Mouse (Mus musculus) cerebellum, adult 2 months (tissue): ENCODE results near the gene Rcc1l. TPM values are rescaled to one million over a fixed set of nuclear protein-coding genes. Genes with fewer than 3 reads are reported as not detected.

ENCODE experiments used
- DNase-seq, 2 experiments: peaks; one replicate each; pipeline ENCODE4 v3.0.0; 2021
- H3K27ac ChIP-seq: fragments of 200-500 bp; 2 replicates; pipeline ENCODE4 v1.5.1; 2012; ENCODE audit warnings: low read length, control low read depth, inconsistent platforms; ENCODE audit not compliant: insufficient read depth
- H3K27me3 ChIP-seq: fragments of 200-500 bp; 2 replicates; pipeline ENCODE4 v1.6.1; 2012; ENCODE audit warnings: inconsistent platforms, mild to moderate bottlenecking, low read length, moderate library complexity; ENCODE audit not compliant: control insufficient read depth, insufficient read depth
- H3K4me1 ChIP-seq: fragments of 200-500 bp; 2 replicates; pipeline ENCODE4 v1.6.1; 2011; ENCODE audit warnings: low read length; ENCODE audit not compliant: control insufficient read depth, insufficient read depth
- H3K4me3 ChIP-seq: fragments of 200-500 bp; replicated peaks from 2 replicates; pipeline ENCODE3; 2011; ENCODE audit warnings: mild to moderate bottlenecking, low read depth, low read length, control low read depth; ENCODE audit not compliant: insufficient read depth
- CTCF ChIP-seq: fragments of 200-500 bp; IDR thresholded peaks from 2 replicates; pipeline ENCODE4 v1.5.1; 2011; ENCODE audit warnings: low read depth, mild to moderate bottlenecking, control low read depth, low read length, moderate library complexity, borderline replicate concordance; ENCODE audit not compliant: insufficient read depth
- POLR2A ChIP-seq: fragments of 200-500 bp; IDR thresholded peaks from 2 replicates; pipeline ENCODE4 v1.6.1; 2011; ENCODE audit warnings: low read length, control low read depth, borderline replicate concordance; ENCODE audit not compliant: insufficient read depth
- WGBS: fragments of 180-500 bp; shearing (Covaris S2); methylation state at CpG from one replicate; pipeline ENCODE4 v1.1.7; 2018; 5-methylcytosine and 5-hydroxymethylcytosine counted together
- polyA plus RNA-seq: library from polyadenylated mRNA; depleted of rRNA; stranded (reverse); fragments of >200 nt; gene quantifications from 2 replicates; pipeline ENCODE4 v1.2.3, GENCODE M21; 2012

The Rcc1l gene
- polyA plus RNA-seq, 1 experiment: 15.7 TPM

DNA sequence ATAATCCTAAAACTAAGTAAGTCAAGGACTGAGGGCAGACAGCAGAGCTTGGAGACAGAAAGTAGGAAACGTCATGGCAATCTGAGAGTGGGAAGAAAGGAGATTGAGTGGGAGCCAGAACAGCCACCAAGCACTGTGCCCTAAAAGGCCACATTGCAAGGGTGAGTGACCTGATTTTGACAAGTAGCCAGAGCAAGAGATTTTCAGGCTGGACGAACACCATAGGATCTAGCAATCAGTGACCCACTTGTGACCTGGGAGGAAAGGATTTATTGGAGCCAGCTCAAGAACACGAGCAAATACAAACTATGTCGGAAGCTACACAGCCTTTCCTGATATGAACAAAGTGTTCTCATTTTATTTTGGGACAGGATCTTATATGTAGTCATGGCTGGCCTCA, 6.2 kb upstream of the Rcc1l start:
- TF ChIP-seq CTCF: no peak
- no peak for TF ChIP-seq POLR2A
- no peaks in the 10 kb centered on the region for H3K27me3 ChIP-seq
- peak in 1 of 2 experiments; percentile 22 for DNase-seq
- H3K4me1 ChIP-seq: peaks cover 11% of the 10 kb centered on the region; the same call in 1 of the 2 replicates
- H3K4me3 ChIP-seq: no peak overlapping the region
- 27% methylated on average over 4 of the region's 4 CpGs for WGBS
- 0 out of 2 replicates have a peak overlapping the region, but pooled peaks have one; percentile 16 for H3K27ac ChIP-seq

GRCm38 (mm10) chr5:134182172-134182571, 5.6 kb upstream of the Rcc1l start:
- TF ChIP-seq CTCF (no peak), POLR2A (no peak)
- no peaks in the 10 kb centered on the region for H3K27me3 ChIP-seq
- no peak overlapping the region for H3K27ac ChIP-seq
- H3K4me3 ChIP-seq: no peak overlapping the region
- peaks cover 11% of the 10 kb centered on the region; the same call in 1 of the 2 replicates for H3K4me1 ChIP-seq
- 46% methylated on average over 3 of the region's 3 CpGs for WGBS
- no peak for DNase-seq

DNA sequence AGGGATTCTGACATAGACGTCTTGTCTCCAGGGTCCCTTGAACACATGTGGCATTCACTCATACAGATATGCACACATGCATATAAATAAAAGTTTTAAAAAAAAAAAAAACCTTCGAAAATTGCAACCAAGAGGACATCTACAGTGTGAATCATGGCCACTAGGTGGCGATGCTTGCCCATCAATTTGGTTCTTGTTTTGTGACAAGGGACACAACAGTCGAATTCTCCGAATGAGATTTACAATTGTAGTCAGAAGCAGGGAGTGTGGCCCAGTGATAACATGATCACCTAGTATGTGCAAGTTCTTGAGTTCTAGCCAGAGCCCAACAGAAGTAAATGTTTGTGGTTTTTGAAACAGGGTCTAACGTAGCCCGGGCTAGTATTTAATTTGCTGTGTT, 3.3 kb upstream of the Rcc1l start:
- H3K27me3 ChIP-seq: no peaks in the 10 kb centered on the region
- peaks cover 11% of the 10 kb centered on the region; the same call in 1 of the 2 replicates for H3K4me1 ChIP-seq
- H3K27ac ChIP-seq: no peak overlapping the region
- TF ChIP-seq CTCF (peak; percentile 61; the same call in 1 of the 2 replicates), POLR2A (no peak)
- no peak overlapping the region for H3K4me3 ChIP-seq
- DNase-seq: peak; percentile 71 to 81
- WGBS: 20% methylated on average over 7 of the region's 7 CpGs

- TF ChIP-seq CTCF (no peak), POLR2A (no peak)
- Histone ChIP-seq H3K4me1 (peaks cover 10% of the 10 kb centered on the region; the same call in 1 of the 2 replicates), H3K27me3 (no peaks in the 10 kb centered on the region), H3K4me3 (no peak overlapping the region), H3K27ac (no peak overlapping the region)
- DNase-seq: no peak
- WGBS: 79% methylated on average over 7 of the region's 7 CpGs
These were observed 2.0 kb upstream of the Rcc1l start for GRCm38 (mm10) chr5:134178536-134178935.

GRCm38 (mm10) chr5:134175696-134176095, 878 bp downstream of the Rcc1l start:
- Histone ChIP-seq H3K27me3 (no peaks in the 10 kb centered on the region), H3K4me1 (no peaks in the 10 kb centered on the region; the same call in 1 of the 2 replicates), H3K27ac (no peak overlapping the region), H3K4me3 (peak overlapping the region; percentile 77)
- TF ChIP-seq CTCF (no peak), POLR2A (no peak)
- 9% methylated on average over 10 of the region's 10 CpGs for WGBS
- DNase-seq: no peak

DNA sequence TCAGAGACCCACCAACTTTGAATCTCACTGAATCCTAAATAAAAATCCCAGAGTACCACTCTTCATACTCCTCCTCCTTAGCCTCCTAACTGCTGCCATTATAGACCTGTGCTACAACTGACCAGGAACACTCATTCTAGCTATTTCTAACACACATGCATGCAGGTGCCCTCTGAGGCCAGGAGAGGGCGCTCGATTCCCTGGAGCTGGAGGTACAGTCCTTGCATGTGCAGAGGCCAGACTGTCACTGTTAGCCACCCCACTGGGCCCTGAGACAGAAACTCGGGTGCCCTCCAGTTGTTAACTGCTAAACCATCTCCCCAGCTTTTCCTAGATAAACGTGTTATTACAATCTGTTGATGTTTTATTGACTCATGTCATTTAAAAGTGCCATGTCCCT, 3.4 kb downstream of the Rcc1l start:
- H3K4me3 ChIP-seq: no peak overlapping the region
- no peak overlapping the region for H3K27ac ChIP-seq
- DNase-seq: no peak
- WGBS: 24% methylated on average over 4 of the region's 4 CpGs
- TF ChIP-seq POLR2A (no peak), CTCF (peak; percentile 44; the same call in 1 of the 2 replicates)
- H3K27me3 ChIP-seq: no peaks in the 10 kb centered on the region
- H3K4me1 ChIP-seq: no peaks in the 10 kb centered on the region; the same call in 1 of the 2 replicates

DNA sequence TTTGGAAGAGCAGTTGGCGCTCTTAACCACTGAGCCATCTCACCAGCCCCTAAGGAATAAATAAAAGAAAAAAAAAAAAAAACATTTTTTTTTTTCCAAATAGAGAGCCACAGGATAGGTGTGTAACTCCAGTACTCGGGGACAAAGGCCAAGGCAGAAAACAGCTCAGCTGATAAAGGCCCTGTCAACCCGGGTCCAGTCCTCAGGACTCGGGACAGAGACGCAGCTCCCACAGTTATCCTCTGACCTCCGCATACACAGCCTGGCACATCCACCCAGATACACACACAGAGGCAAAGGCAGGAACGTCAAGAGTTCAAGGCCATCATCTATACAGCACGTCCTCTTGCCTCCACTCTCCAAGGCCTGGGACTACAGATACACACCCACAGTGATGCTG, 6.4 kb downstream of the Rcc1l start:
- no peak for TF ChIP-seq CTCF
- Histone ChIP-seq H3K4me1 (no peaks in the 10 kb centered on the region), H3K4me3 (no peak overlapping the region), H3K27ac (no peak overlapping the region), H3K27me3 (no peaks in the 10 kb centered on the region)
- WGBS: 96% methylated on average over 8 of the region's 8 CpGs
- no peak for DNase-seq

- 0 out of 2 replicates have a peak, but pooled peaks cover 3% of the 10 kb centered on the region for H3K4me1 ChIP-seq
- 91% methylated on average over 10 of the region's 10 CpGs for WGBS
- no peak overlapping the region for H3K4me3 ChIP-seq
- TF ChIP-seq POLR2A: no peak
- no peak for TF ChIP-seq CTCF
- no peak for DNase-seq
- H3K27ac ChIP-seq: no peak overlapping the region
- no peaks in the 10 kb centered on the region for H3K27me3 ChIP-seq
These were observed 7.3 kb downstream of the Rcc1l start for GRCm38 (mm10) chr5:134169231-134169630.

DNA sequence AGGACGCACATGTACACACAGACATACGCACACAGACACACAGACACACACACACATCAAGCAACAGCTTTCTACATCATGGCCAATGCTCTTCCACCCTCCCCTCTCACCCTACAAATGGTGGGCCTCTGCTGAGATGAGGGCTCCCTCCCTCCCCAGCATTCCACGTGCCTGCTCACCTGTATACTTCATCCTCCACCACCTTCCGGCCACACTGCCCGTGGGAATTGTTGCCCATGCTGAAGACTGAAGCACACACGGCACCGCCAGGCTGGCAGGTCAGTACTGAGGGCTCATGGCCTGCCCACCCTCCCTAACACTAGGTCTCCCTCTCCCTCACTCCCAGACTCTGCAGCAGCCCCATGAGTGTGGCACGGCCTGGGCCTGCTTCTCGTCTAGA, 8.5 kb downstream of the Rcc1l start:
- H3K4me1 ChIP-seq: 0 out of 2 replicates have a peak, but pooled peaks cover 3% of the 10 kb centered on the region
- no peak overlapping the region for H3K4me3 ChIP-seq
- H3K27ac ChIP-seq: no peak overlapping the region
- no peak for DNase-seq
- no peaks in the 10 kb centered on the region for H3K27me3 ChIP-seq
- TF ChIP-seq POLR2A (no peak), CTCF (no peak)
- WGBS: 95% methylated on average over 9 of the region's 9 CpGs
